Mouse (Mus musculus) embryonic facial prominence, embryonic 15.5 days (tissue): ENCODE results near the gene Gm45837. TPM values are rescaled to one million over a fixed set of nuclear protein-coding genes. Genes with fewer than 3 reads are reported as not detected.
A peak's percentile ranks its signal among the peaks of the same experiment; 100 is the strongest.

Experiments used
- ATAC-seq: fragments of 200-750 bp; cut with Nextera tagmentation; 2 replicates; pipeline ENCODE4 v1.8.0; 2017; ENCODE audit warnings: low read depth, moderate TSS enrichment; ENCODE audit not compliant: insufficient number of reproducible peaks, low FRiP score, low TSS enrichment
- H3K27ac ChIP-seq: fragments of 300-500 bp; sonication (generic); replicated peaks from 2 replicates; pipeline ENCODE4 v1.5.1; 2015; ENCODE audit warnings: mild to moderate bottlenecking, inconsistent platforms
- H3K27me3 ChIP-seq: fragments of 300-500 bp; sonication (generic); 2 replicates; pipeline ENCODE4 v1.6.1; 2015; ENCODE audit warnings: inconsistent platforms
- H3K36me3 ChIP-seq: fragments of 300-500 bp; sonication (generic); 2 replicates; pipeline ENCODE4 v1.6.1; 2015; ENCODE audit warnings: mild to moderate bottlenecking, inconsistent platforms
- H3K4me1 ChIP-seq: fragments of 300-500 bp; sonication (generic); 2 replicates; pipeline ENCODE4 v1.6.1; 2015; ENCODE audit warnings: inconsistent platforms
- H3K4me2 ChIP-seq: fragments of 300-500 bp; sonication (generic); replicated peaks from 2 replicates; pipeline ENCODE4 v1.6.1; 2015; ENCODE audit warnings: mild to moderate bottlenecking, inconsistent platforms
- H3K4me3 ChIP-seq: fragments of 300-500 bp; sonication (generic); replicated peaks from 2 replicates; pipeline ENCODE4 v1.5.1; 2015; ENCODE audit warnings: mild to moderate bottlenecking, inconsistent platforms
- H3K9ac ChIP-seq: fragments of 300-500 bp; sonication (generic); 2 replicates; pipeline ENCODE4 v1.6.1; 2015; ENCODE audit warnings: inconsistent platforms
- H3K9me3 ChIP-seq: fragments of 300-500 bp; sonication (generic); replicated peaks from 2 replicates; pipeline ENCODE4 v1.6.1; 2016; ENCODE audit warnings: inconsistent platforms
- WGBS: fragments of 180-500 bp; shearing (Covaris S2); methylation state at CpG from one replicate; pipeline ENCODE4 v1.1.7; 2015; 5-methylcytosine and 5-hydroxymethylcytosine counted together
- polyA plus RNA-seq: library from polyadenylated mRNA; unstranded; fragments of >200 nt; fragmentation: Nextera tagmentation; extraction: Ambion mirVana; gene quantifications from 2 replicates; pipeline ENCODE4 v1.2.1, GENCODE M21; 2015

Gene Gm45837
- polyA plus RNA-seq, 1 experiment from 2014 or later = 3.4 TPM

DNA sequence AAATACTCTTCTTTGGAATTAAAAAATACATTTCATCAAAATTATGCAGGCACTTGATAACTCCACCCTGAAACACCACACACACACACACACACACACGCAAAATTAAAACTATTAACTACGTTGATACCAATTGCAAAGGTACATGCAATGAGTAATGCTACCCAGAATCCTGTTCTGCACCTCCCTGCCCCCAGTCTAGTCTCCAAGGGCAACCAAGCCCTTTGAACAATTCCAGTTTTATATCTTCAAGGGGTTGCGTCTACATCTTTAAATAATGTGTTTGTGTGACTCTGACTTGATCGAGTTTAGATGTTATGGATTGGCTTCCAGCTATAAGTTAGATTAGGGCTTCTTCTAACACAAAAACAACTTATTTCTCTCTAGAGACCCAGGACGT lies 124.8 kb downstream of the Gm45837 start:
- ATAC-seq = no peak
- 65% methylated on average over 5 of the region's 5 CpGs for WGBS
- Histone ChIP-seq H3K9me3 (no peaks in the 10 kb centered on the region), H3K9ac (no peak overlapping the region), H3K4me2 (no peak overlapping the region), H3K4me3 (no peak overlapping the region), H3K36me3 (no peaks in the 10 kb centered on the region), H3K27me3 (no peaks in the 10 kb centered on the region), H3K27ac (no peak overlapping the region), H3K4me1 (0 out of 2 replicates have a peak, but pooled peaks cover 3% of the 10 kb centered on the region)

- no peaks in the 10 kb centered on the region for H3K36me3 ChIP-seq
- 55% methylated on average over 8 of the region's 8 CpGs for WGBS
- ATAC-seq = no peak
- no peak overlapping the region for H3K4me2 ChIP-seq
- no peak overlapping the region for H3K4me3 ChIP-seq
- no peaks in the 10 kb centered on the region for H3K9me3 ChIP-seq
- H3K27ac ChIP-seq = no peak overlapping the region
- 0 out of 2 replicates have a peak, but pooled peaks cover 3% of the 10 kb centered on the region for H3K4me1 ChIP-seq
- H3K27me3 ChIP-seq = no peaks in the 10 kb centered on the region
- H3K9ac ChIP-seq = no peak overlapping the region
Measured at GRCm38 (mm10) chr7:101537541-101537940, 126.9 kb downstream of the Gm45837 start.

- H3K4me1 ChIP-seq = 0 out of 2 replicates have a peak, but pooled peaks cover 3% of the 10 kb centered on the region
- H3K27me3 ChIP-seq = no peaks in the 10 kb centered on the region
- H3K4me3 ChIP-seq = no peak overlapping the region
- H3K4me2 ChIP-seq = no peak overlapping the region
- H3K27ac ChIP-seq = no peak overlapping the region
- peak; percentile 15; the same call in 1 of the 2 replicates for ATAC-seq
- H3K9ac ChIP-seq = no peak overlapping the region
- H3K36me3 ChIP-seq = no peaks in the 10 kb centered on the region
- no peaks in the 10 kb centered on the region for H3K9me3 ChIP-seq
- WGBS = 38% methylated on average over 14 of the region's 14 CpGs
Measured at GRCm38 (mm10) chr7:101538141-101538933, 127.7 kb downstream of the Gm45837 start.

GRCm38 (mm10) chr7:101539774-101540173 lies 129.1 kb downstream of the Gm45837 start:
- no peaks in the 10 kb centered on the region for H3K9me3 ChIP-seq
- no peaks in the 10 kb centered on the region for H3K27me3 ChIP-seq
- no peak overlapping the region for H3K27ac ChIP-seq
- ATAC-seq = no peak
- H3K36me3 ChIP-seq = no peaks in the 10 kb centered on the region
- 45% methylated on average over 9 of the region's 9 CpGs for WGBS
- no peak overlapping the region for H3K9ac ChIP-seq
- H3K4me3 ChIP-seq = no peak overlapping the region
- no peak overlapping the region for H3K4me2 ChIP-seq
- 0 out of 2 replicates have a peak, but pooled peaks cover 3% of the 10 kb centered on the region for H3K4me1 ChIP-seq

DNA sequence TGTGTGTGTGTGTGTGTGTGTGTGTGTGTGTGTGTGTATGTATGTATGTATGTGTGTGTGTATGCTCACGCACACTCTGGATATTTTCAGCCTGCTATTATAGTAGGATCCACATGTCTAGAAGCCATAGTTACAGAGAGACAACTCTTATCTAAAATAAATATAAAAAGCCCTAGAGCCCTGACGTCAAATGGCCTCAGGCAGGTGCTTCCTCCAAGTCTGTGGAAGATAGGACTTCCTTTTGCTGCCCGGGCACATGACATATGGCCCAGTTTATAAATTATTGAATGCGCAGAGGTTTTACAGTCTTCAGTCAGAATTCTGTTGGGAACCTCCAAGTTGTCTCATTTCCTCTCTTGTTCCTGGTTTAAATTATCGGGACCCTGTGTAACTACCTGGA lies 130.0 kb downstream of the Gm45837 start:
- H3K36me3 ChIP-seq = no peaks in the 10 kb centered on the region
- H3K9ac ChIP-seq = no peak overlapping the region
- H3K4me1 ChIP-seq = 0 out of 2 replicates have a peak, but pooled peaks cover 3% of the 10 kb centered on the region
- no peak overlapping the region for H3K4me2 ChIP-seq
- no peaks in the 10 kb centered on the region for H3K27me3 ChIP-seq
- no peak overlapping the region for H3K27ac ChIP-seq
- no peak for ATAC-seq
- H3K4me3 ChIP-seq = no peak overlapping the region
- no peaks in the 10 kb centered on the region for H3K9me3 ChIP-seq
- 62% methylated on average over 5 of the region's 5 CpGs for WGBS

DNA sequence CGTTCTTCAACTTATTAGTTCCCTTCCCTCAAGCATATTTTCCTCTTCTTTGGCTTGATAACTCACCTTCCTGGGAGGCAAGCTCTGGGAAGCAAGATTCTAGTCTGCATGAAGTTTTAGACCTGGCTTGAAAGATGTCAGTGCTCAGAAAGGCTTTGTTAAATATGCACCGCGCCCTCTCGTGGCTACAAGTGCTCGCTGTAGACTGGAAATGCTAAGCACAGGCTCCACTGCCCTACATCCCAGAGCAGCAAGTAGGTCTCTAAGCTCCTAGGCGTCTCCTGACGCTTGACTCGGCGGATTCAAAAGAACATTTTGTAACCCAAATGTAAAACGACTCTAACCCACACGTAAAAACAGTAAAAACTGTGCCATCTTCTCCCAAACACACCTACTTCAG lies 130.4 kb downstream of the Gm45837 start:
- Histone ChIP-seq H3K36me3 (no peaks in the 10 kb centered on the region), H3K4me3 (no peak overlapping the region), H3K9ac (no peak overlapping the region), H3K4me2 (no peak overlapping the region), H3K27me3 (no peaks in the 10 kb centered on the region), H3K27ac (no peak overlapping the region), H3K4me1 (0 out of 2 replicates have a peak, but pooled peaks cover 3% of the 10 kb centered on the region), H3K9me3 (no peaks in the 10 kb centered on the region)
- no peak for ATAC-seq
- WGBS = 2% methylated on average over 11 of the region's 11 CpGs

DNA sequence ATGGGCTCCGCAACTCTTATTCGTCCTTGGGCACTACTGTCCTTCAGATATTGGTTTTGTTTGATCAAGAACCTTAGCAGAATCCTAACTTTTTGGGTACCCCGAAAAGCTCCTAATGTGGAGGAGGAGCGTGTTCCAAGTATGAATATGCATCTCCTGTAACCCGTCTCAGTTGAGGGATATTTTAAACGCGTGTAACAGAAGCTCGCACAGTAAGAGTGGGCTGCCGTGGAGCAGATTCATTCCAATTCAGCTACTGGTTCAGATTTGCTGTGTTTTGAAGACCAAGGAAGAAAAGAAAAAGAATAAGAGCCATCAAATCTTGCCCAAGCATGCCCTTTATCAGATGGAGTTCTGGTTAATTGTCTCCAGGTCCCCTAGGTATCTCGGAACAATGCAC lies 131.0 kb downstream of the Gm45837 start:
- Histone ChIP-seq H3K4me2 (no peak overlapping the region), H3K4me1 (0 out of 2 replicates have a peak, but pooled peaks cover 3% of the 10 kb centered on the region), H3K9me3 (no peaks in the 10 kb centered on the region), H3K36me3 (no peaks in the 10 kb centered on the region), H3K4me3 (no peak overlapping the region), H3K27me3 (no peaks in the 10 kb centered on the region), H3K27ac (no peak overlapping the region), H3K9ac (no peak overlapping the region)
- ATAC-seq = no peak
- WGBS = 66% methylated on average over 10 of the region's 10 CpGs

GRCm38 (mm10) chr7:101547651-101548050 lies 137.0 kb downstream of the Gm45837 start:
- Histone ChIP-seq H3K36me3 (no peaks in the 10 kb centered on the region), H3K9me3 (no peaks in the 10 kb centered on the region), H3K27me3 (no peaks in the 10 kb centered on the region), H3K9ac (no peak overlapping the region), H3K27ac (no peak overlapping the region), H3K4me2 (no peak overlapping the region), H3K4me3 (no peak overlapping the region), H3K4me1 (no peaks in the 10 kb centered on the region)
- 73% methylated on average over 3 of the region's 3 CpGs for WGBS
- ATAC-seq = no peak

DNA sequence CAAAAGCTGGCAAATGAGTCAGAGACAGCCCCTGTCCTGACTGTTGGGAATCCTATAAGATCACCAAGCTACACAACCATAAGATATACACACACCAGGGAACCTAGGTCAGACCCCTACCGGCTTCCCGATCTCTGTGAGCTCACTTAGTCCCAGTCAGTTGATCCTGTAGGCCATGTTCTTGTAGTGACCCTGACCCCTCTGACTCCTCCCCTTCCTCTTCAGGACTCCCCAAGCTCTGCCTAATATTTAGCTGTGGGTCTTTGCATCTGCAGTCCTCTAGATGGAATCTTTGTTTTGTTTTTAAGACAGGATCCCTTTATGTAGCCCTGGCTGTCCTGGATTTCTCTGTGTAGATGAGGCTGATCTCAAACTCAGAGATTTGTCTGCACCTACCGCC lies 138.6 kb downstream of the Gm45837 start:
- Histone ChIP-seq H3K4me1 (no peaks in the 10 kb centered on the region), H3K4me3 (no peak overlapping the region), H3K4me2 (no peak overlapping the region), H3K36me3 (no peaks in the 10 kb centered on the region), H3K27me3 (no peaks in the 10 kb centered on the region), H3K9ac (no peak overlapping the region), H3K9me3 (no peaks in the 10 kb centered on the region), H3K27ac (no peak overlapping the region)
- WGBS = 89% methylated on average over 3 of the region's 3 CpGs
- no peak for ATAC-seq

DNA sequence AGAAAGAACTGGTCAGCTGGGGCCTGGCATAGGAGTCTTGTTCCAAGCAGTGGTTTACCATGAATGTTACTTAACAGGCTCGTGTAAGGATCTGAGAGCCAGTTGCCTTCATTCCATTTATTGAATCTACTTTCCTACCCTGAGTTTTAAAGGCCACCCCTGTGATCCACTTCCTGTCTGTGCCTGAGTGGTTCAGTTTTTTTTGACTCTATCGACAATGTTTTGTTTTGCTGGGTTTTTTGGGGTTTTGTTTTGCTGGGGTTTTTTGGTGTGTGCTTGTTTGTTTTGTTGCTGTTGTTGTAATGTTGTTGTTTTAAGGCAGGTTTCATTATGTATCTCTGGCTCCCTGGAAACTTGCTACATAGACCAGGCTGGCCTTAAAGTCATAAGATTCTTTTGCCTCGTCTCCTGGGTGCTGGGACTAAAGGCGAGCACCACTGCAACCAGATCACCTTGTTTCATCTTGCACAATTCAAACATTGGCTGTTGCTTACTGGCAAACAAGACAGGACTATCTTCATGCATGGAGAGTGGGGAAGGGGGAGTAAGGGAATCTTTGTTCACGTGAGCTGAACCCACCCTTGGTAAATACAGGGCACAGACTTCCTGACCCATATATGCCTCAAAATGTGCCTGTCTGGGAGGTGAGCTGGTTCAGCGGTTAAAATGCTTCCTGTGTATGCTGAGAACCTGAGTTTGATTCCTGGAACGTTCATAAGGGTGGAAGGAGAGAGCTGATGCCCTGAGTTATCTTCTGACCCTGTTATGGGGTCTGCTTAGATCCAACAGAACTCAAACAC lies 140.2 kb downstream of the Gm45837 start:
- Histone ChIP-seq H3K4me3 (no peak overlapping the region), H3K27ac (no peak overlapping the region), H3K9me3 (no peaks in the 10 kb centered on the region), H3K27me3 (no peaks in the 10 kb centered on the region), H3K9ac (no peak overlapping the region), H3K4me2 (no peak overlapping the region), H3K36me3 (no peaks in the 10 kb centered on the region), H3K4me1 (no peaks in the 10 kb centered on the region)
- 61% methylated on average over 7 of the region's 7 CpGs for WGBS
- ATAC-seq = no peak

DNA sequence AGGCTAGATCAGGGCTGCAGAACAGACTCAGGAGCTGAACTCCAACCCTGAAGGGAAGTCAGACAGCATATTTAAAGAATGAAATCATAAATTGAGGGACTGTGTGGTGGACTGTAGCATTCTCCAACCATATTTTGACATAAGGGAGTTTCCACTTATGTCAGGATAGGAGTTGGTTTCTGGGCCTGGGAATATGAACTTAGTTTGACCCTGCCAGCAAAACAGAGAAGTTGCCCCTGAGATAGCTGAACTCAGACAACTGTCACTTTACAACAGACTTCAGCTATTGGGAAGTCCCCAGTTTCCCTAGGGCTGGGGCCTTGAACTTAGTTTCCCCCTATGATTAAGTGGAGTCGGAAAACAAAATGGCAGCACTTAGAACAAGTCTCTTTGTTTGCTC lies 140.8 kb downstream of the Gm45837 start:
- Histone ChIP-seq H3K9me3 (no peaks in the 10 kb centered on the region), H3K4me3 (no peak overlapping the region), H3K4me1 (no peaks in the 10 kb centered on the region), H3K27me3 (no peaks in the 10 kb centered on the region), H3K27ac (no peak overlapping the region), H3K36me3 (no peaks in the 10 kb centered on the region), H3K4me2 (no peak overlapping the region), H3K9ac (no peak overlapping the region)
- ATAC-seq = no peak
- WGBS = 97% methylated on average over 1 of the region's 1 CpGs
